Mouse (Mus musculus): ENCODE measurements around the gene Ift22.

GRCm38 (mm10) chr5:136862806-136863205 is 45.1 kb upstream of the Ift22 start:
- TF ChIP-seq CTCF (IDR thresholded peaks at IDR 0.05; ENCODE audit: borderline replicate concordance, insufficient read depth, low read depth, low read length) (no peak), POLR2A (IDR thresholded peaks at IDR 0.05; ENCODE audit: borderline replicate concordance, insufficient read depth, low read length) (no peak)
